Mouse (Mus musculus): Measurements from ENCODE around the gene Trak1.

Trak1 gene

DNA sequence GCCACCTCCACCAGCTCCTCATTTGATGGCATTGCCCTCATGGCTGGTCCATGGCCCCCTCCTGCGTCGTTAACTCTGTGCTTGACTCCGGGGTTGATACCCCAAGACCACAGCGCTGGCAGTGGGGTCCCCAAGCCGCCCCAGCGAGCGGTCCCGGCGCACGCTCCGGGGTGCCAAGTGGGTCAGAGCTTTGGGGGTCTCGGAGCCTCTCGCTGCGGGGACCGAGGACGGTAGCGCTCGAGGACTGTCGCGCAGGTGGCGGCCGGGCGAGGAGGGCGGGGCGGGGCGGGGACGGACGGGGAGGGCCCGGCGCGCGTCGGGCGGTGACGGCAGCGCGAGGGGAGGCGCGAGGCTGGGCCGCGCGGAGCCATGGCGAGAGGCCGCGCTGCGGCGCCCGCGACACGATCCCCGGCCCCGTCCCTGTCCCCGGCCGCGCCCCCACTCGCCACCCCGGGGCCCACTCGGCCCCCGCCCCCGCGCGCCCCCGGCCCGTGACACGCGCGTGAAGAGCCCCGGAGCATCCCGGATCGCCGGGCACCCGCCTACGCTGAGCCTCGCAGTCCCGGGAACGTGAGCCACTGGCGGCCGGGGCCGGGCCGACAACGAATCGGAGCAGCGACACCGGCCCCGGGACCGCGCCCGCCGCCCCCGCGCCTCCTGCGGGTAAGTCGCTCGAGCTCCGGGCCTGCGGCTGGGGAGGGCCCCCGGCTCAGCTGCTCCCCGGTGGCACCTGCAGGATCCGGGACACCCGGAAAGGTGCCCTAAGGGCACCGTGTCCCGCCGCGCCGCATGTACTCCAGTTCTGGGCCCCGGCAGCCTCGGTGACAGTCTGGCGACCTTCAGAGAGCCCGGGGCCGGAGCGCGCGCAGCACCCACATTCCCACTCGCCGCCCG lies at the start of gene Trak1:
TSS of gene Trak1 (plus strand) at position 332 of the 894 bp plus-strand sequence.
- DNase-seq (ENCODE audit: low spot score in 2 of 2): peak; percentile 64 to 65

DNA sequence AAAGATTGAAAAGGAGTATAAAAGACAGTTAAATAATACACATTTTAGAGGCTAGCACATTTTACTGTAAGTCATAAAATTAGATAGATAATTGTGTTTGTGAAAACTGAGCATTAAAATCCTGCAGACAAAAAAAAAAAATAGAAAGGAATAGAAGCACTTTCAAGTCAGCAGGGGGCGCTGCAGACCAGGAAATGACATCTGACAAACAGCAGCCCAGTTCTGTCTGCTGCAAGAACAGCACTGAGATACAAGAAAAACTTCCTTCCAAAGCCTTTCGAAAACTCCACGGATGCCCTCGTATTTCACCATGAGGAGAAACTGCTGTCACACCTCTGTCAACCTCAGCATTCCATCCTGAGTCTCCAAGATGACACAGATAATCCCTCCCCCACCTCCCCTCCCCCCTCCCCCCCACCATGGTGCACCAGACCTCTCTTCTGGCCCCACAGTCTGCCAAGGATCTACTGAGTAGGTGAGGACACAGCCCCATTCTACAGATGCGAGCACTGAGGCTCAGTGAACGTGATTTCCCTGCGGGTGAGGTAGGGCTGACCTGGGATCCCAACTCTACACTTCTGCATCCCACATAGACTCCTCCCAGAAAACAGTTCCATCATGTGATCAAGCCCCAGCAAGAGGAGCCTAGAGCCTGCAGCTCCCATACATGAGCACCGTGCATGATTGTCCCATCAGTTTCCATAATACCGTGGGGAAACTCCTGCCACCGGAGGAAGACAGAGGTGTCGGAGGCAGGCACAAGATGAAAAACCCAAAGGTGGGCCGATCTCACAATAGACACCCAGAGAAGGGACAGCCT lies 49.1 kb upstream of the Trak1 start:
- peak; percentile 63 to 74 for DNase-seq (ENCODE audit: low spot score in 2 of 2)

DNA sequence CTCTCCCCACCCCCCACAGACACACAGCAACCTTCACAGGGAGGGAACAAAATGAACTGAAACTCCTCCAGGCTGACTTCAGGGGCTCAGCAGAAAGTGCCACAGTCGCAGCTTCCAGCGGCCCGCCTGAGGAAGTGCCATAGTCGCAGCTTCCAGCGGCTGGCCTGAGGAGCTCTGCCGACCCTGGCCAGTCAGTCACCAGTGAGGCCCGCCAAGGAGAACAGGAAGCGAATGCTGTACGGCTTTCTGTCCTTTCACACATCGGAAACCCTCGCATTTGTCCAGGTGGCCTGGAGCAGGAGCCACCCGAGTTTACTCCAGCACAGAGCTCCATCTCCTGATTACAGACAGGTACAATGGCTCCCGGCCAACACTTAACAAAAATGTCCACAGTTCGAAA lies 47.5 kb upstream of the Trak1 start:
- DNase-seq (ENCODE audit: low spot score in 2 of 2): peak; percentile 5 to 20

DNA sequence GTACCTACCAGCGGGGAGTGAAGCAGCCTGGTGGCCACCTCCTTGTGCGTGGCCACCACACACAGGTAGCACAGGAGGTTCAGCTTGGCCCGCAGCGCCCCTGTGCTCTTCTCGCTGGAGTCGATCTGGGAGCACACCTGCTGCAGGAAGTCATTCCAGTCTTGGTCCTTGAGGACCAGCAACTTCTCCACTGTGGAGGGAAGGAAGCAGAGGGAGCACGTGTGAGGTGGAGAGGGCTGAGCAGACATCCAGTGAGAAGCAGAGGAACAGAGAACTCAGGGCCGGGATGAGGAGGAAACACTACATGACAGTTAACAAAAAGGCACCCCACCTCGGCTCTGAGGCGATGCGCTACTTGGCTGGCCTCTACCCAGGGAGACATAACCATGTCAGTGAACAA lies 46.4 kb upstream of the Trak1 start:
- DNase-seq (ENCODE audit: low spot score in 2 of 2): peak in 1 of 2 experiments; percentile 0

DNA sequence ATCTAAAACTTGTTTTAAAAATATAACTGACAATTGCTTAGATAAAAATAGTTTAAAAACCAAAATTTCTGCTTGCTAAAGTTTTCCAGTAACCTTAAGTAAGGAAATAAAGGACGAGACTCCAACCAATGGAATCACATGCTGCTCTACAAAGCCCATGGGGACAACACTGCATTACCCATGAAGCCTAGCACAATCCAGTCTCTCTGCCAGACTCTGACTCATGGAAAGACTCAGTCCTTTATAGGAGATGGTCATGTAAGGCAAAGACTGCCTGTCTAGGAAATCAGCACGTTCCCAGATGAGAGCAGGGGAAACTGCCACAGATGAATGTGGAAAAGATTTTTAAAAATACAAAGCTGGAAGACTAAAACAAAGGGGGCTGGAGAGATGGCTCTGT lies 43.3 kb upstream of the Trak1 start:
- DNase-seq (ENCODE audit: low spot score in 2 of 2): no peak

DNA sequence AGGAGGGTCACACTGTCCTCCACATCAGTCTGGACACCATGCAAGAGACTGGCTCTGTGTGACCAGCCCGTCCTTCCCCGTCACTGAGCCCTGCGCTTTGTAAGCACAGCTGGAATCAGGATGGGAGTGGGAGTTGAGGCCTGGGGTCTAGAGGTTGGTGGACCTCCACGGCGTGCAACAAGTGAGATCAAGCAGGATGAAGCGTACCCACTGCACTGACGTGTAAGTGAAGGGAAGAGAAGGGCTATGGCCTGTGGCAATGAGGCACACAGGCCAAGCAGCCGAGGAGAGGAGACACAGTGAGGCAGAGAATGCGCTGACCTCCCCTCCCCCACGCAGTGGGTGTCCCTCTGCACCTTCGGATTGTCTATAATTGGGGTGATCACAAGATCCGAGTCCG lies 42.5 kb upstream of the Trak1 start:
- no peak for DNase-seq (ENCODE audit: low spot score in 2 of 2)

DNA sequence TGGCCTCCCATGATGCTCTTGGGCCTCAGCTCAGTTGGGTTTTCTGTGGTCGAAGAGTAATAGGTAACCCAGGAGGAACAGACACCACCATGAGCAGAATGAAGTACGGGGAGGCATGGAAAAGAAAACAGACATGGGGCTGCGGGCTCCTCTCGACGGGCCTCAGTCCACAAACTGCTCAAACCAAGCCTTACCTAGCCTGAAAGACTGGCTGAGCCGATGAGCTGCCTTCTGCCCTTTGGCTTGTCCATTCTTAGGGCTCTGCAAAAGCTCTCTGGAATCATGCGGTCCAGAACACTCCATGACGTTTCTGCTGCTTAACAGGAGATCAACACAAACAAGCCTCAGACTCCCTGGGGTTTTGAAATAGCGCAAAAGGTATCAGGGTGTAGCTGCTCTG lies 40.2 kb upstream of the Trak1 start:
- DNase-seq (ENCODE audit: low spot score in 2 of 2): no peak

DNA sequence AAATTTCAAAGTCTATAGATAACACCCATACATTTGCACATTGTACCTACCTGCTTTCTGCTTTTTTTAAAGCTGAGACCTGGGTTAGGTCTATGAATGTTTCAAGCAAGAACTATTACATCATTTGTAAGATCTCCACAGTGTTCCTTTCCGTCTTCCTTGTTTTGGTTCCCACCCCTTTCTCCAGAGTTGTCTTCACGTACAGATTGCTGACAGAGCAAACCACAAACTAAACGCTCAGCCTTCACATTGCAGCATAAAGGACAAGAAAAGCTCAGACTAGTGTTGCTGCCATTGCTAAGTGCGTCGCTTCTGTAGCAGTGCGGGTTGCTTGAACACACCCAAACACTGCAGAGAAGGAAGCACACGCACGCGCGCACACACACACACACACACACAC lies 32.0 kb upstream of the Trak1 start:
- DNase-seq (ENCODE audit: low spot score in 2 of 2): no peak

DNA sequence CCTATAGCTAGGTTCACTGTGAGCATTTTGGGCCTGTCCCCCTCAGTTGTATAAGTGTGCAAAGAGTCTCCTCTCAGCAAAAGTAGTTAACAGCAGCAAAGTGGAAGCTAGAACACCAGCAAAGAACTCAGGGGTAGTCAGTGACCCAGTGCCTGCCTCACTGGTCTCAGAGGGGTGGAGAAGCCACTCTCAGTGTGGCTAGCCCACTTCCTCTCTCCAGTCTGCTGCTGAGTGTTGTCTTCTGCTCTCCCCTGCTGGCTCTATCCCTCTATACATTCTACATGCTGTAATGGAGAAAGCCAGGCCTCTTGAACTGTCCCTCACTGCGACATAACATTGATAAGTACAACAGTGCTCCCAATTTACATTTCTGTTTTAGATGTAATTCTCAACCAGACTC lies 26.2 kb upstream of the Trak1 start:
- DNase-seq (ENCODE audit: low spot score in 2 of 2): no peak

DNA sequence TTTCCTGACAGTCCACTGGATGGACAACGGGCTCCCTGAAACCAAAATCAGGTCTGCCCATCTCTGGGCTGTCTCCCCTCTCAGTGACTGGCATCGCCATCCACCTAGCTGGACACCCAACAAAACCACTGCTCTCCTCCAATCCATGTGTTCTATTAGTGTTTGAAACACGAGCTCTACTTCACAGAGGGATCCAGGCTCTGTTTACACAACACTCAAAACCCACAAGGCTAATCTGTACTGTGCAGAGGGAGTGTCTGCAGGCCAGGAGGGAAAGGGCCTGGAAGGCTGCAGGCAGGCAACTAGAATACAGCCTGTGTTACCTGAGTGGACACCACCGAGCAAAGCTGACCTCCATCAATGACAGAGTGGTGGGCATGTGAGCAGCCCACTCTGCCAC lies 25.7 kb upstream of the Trak1 start:
- no peak for DNase-seq (ENCODE audit: low spot score in 2 of 2)

DNA sequence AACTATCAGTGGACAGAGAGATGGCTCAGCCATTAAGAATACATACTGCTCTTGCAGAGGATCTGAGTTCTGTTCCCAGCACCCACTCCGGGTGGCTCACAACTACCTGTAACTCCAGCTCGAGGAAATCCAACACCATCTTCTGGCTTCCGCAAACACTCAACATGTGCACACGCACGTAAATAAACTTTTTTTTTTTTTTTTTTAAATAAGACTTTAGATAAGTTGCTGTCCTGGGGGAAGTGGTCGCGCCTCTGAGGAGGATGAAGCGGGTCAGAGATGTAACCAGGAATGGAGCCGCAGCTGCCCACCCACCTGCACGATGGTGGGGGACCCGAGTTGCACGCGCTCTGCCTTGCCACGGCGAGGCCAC lies 20.6 kb upstream of the Trak1 start:
- DNase-seq (ENCODE audit: low spot score in 2 of 2): no peak

DNA sequence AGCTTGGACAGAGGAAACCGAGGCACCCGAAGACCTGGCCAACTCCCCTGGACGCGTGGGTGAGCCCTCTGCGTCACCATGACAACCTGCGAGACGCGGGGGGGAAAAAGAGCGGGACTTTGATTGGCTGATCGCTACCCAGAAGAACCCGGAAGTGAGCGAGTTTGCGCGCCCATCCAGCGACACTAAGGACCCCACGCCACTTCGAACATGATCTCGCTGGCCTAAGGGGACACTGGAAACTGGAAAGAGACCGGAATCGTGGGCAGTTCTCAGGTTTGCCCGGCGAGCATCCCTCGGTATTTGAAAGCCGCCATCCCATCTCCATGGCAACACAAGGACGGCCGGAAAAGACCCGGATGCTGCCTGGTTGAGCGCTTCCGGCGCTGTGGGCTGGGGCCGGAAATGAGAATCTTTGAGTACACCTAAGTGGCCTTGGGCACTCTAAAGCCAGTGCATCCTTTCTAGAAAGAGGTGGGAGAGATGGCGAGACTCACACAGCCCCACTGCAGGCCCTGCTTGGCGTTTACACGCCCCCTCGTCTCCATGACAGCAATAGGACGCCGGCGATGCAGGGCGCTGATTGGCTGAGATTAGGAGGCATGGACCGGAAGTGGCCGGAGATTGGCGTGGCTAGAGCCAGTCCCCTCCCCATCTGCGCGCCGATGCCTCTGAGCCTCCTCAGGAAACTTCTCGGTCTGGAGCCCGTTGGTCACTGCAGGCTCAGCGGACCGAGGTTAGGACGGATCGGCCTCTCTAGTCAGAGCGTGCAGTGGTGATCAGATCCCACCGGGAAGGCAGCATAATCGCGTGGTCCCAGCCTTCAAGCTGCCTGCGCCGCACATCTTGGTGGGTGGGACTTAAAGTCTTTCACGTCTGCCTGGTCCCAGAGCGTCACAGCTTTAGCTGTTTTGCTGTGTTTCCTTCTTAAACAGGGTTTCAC lies 19.9 kb upstream of the Trak1 start, which contains the start of gene Ulk4:
TSS of gene Ulk4 (minus strand) at position 80 of the 943 bp plus-strand sequence.
- DNase-seq (ENCODE audit: low spot score in 2 of 2): peak; percentile 87 to 88

DNA sequence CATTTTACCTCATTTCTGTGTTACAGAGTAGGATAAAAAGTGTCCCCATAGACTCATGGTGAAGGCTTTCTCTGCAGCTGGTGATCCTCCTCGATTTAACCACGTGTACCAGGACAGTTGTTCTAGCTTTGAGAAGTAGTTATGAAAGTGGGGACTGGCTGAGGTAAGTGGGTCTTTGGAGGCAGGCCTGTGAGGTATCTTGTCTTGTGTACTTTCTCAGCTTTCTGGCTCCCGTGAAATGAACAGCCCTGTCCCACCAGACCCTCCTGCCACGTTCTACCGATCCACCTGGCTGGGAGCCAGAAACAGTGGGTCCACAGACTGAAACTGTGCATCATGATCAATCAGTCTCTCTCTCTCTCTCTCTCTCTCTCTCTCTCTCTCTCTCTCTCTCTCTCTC lies 18.1 kb upstream of the Trak1 start:
- no peak for DNase-seq (ENCODE audit: low spot score in 2 of 2)

DNA sequence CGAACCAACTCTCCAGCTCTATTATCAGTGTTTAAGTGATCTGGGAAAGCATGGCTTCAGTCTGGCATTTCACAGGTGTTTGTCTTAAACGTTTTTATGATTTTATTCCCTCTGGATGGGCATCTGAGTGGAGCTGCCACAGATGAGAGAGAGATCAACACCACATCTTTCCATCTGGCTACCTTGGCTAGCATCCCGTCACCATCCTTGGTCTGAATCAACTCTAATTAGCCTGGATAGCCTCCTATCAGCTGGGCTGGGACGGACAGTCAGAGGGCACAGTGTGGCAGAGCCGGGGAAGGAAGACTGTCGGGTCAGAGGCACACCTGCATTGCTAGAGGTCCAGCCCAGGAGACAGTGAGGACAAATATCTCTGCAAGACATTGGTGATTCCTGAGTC lies 15.4 kb upstream of the Trak1 start:
- no peak for DNase-seq (ENCODE audit: low spot score in 2 of 2)

DNA sequence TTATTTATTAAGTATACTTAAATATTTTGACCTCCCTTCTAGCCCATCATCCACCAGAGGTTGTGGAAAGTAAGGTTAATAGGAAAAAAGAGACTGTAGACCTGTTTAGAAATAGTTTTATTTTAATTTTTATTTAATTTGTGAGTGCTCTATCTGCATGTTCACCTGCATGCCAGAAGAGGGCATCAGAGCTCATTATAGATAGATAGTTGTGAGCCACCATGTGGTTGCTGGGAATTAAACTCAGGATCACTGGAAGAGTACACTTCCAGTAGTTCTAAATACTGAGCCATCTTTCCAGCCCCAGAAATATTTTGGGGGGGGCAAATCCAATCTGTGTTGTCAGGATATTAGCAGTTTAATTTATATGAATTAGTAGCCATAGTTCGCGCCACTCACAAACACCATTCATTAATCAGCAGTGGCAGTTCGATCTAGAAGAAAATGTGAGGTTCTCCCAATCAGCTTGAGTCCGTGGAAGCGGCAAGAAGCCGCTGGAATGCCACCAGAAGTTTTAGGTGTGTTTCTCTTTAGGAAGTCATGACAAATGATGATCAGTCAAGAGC lies 13.6 kb upstream of the Trak1 start:
- DNase-seq (ENCODE audit: low spot score in 2 of 2): no peak

DNA sequence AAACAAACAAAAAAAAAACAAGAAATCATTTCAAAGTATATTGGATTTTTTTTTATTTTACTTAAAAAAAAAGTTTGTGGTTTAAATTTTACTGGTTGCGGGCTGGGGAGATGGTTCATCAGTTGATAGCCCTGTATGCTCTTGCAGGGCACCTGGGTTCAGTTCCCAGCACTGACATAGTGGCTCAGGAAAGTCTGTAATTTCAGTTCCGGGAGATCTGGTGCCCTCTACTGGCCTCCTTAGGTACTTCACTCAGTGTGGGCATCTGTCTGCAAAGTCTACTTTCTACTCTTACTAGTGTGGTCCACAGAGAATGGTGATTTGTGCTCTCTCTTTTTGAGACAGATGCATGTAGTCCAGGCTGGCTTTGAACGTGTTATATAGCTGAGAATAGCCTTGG lies 12.9 kb upstream of the Trak1 start:
- no peak for DNase-seq (ENCODE audit: low spot score in 2 of 2)

DNA sequence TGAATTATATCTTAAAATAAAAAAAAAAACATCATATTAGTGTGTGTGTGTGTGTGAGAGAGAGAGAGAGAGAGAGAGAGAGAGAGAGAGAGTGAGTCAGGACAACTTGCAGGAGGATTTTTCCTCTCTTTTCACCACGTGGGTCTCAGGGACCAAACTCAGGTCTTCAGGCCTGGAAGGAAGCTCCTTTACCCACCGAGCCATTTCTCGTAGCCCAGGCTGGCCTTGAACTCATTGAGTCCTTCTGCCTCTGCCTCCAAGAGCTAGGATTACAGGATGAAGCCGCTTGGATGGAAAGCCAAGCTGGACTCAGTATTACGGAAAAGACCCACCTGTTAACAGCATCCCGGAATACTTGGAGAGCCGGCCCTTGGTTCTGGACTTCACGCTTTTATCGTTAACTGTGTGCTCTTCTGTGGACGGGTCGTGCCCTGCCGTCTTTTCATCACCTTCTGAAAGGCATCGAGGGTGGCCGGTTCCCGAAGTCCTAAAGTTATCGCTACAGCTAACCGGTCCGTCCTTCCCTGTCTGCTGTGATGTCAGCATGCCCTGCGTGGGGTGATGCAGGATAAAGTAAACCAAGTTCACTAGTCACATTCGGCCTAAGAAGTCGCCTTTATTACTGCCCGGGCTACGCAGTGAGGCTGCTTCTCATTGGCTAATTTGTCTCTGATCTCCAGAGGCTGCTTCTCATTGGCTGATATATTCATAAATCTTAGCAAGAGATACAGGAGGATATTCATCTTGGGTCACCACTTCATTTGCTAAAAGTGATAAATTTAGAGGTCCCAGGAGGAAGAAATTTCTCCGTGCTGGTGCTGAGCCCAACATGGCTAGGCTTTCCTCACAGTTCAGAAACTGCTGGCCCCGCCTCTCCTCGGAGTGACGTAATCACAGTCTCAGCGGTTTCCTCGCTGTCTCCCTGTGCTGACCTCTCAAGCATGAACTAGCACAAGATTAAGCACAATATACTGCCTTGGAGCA lies 11.7 kb upstream of the Trak1 start:
- DNase-seq (ENCODE audit: low spot score in 2 of 2): peak; percentile 66

DNA sequence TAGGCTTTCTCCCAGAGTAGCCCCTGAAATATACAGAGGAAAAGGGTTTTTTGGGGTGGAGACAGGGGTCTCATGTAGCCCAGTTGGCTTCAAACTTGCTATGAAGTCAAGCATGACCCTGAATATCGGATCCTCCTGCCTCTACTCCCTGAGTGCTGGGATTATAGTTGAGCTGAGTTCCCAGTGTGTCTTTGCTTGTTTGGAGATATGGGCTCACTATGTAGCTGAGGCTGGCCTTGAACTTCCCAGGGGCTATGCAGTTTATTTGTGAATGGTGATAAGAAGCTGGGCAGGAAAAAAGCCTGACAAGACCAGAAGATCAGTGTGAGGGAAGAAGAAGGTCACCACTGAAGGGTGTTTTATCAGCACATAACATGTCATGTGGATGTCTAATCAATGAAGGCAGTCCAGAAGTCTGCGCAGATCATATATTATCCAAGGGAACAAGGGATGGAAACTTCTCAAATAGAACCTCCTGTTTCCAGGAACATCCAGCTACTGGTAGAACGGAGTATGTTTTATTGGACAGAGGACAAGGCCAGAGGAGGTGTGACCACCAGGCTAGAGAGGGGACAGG lies 10.9 kb upstream of the Trak1 start:
- no peak for DNase-seq (ENCODE audit: low spot score in 2 of 2)

DNA sequence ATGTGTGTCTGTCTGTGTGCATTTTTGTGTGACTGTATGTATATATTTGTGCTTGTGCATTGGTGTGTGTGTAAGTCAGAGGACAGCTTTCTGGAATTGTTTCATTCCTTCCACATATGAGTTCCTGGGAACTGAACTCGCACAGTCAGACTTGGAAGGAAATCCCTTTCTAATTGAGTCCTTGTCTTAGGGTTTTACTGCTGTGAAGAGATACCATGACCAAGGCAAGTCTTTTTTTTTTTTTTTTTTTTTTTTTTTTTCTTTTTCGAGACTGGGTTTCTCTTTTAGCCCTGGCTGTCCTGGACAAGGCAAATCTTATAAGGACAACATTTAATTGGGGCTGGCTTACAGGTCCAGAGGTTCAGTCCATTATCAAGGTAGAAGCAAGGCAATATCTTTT lies 6.0 kb upstream of the Trak1 start:
- DNase-seq (ENCODE audit: low spot score in 2 of 2): no peak

DNA sequence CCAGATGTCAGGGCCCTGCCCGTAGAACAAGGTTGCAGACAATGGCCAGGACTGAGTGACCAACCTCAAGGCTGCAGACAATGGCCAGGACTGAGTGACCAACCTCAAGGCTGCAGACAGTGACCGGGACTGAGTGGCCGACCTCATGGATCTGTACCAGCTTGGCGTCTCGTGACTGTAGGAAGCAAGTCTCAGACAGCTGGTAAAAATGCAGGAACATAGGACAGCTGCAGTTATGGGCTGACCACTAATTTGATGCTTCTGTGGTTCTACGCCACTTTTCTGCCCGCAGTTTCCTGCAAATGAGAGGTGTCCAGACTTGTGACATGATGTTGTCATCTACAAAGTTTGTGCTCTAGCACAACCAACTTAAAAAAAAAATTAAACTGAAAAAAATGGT lies 4.1 kb upstream of the Trak1 start:
- DNase-seq (ENCODE audit: low spot score in 2 of 2): no peak

Measured in spleen, postnatal 36 days (tissue).